Mouse (Mus musculus) hindbrain, embryonic 16.5 days (tissue): Measurements from ENCODE around the gene Fam184a. TPM values are rescaled to one million over a fixed set of nuclear protein-coding genes. Genes with fewer than 3 reads are reported as not detected.

ENCODE experiments used
- ATAC-seq: fragments of 200-750 bp; cut with Nextera tagmentation; 2 replicates; pipeline ENCODE4 v1.8.0; 2017; ENCODE audit warnings: moderate TSS enrichment, moderate library complexity
- H3K27ac ChIP-seq: fragments of 300-500 bp; sonication (generic); 2 replicates; pipeline ENCODE4 v1.5.1; 2014; ENCODE audit warnings: low read depth, mild to moderate bottlenecking, control low read depth, low read length, moderate library complexity
- H3K27me3 ChIP-seq: fragments of 300-500 bp; sonication (generic); replicated peaks from 2 replicates; pipeline ENCODE4 v1.6.1; 2014; ENCODE audit warnings: low read length; ENCODE audit not compliant: control insufficient read depth, insufficient read depth
- H3K36me3 ChIP-seq: fragments of 300-500 bp; sonication (generic); 2 replicates; pipeline ENCODE4 v1.6.1; 2014; ENCODE audit warnings: mild to moderate bottlenecking, low read length, moderate library complexity, mixed read lengths; ENCODE audit not compliant: control insufficient read depth, insufficient read depth
- H3K4me1 ChIP-seq: fragments of 300-500 bp; sonication (generic); 2 replicates; pipeline ENCODE4 v1.6.1; 2014; ENCODE audit warnings: low read depth, low read length; ENCODE audit not compliant: control insufficient read depth, insufficient read depth
- H3K4me2 ChIP-seq: fragments of 300-500 bp; sonication (generic); 2 replicates; pipeline ENCODE4 v1.6.1; 2014; ENCODE audit warnings: mild to moderate bottlenecking, low read length, control low read depth, moderate library complexity
- H3K4me3 ChIP-seq: fragments of 300-500 bp; sonication (generic); 2 replicates; pipeline ENCODE4 v1.5.1; 2014; ENCODE audit warnings: mild to moderate bottlenecking, low read length, control low read depth, moderate library complexity
- H3K9ac ChIP-seq: fragments of 300-500 bp; sonication (generic); 2 replicates; pipeline ENCODE4 v1.6.1; 2014; ENCODE audit warnings: low read depth, mild to moderate bottlenecking, control low read depth, low read length, moderate library complexity
- H3K9me3 ChIP-seq: fragments of 300-500 bp; sonication (generic); 2 replicates; pipeline ENCODE4 v1.6.1; 2014; ENCODE audit warnings: mild to moderate bottlenecking, low read length, moderate library complexity; ENCODE audit not compliant: control insufficient read depth
- WGBS: fragments of 180-500 bp; shearing (Covaris S2); extraction: QIAGEN DNeasy Blood & Tissue Kit; methylation state at CpG from one replicate; pipeline ENCODE4 v1.1.7; 2014; 5-methylcytosine and 5-hydroxymethylcytosine counted together
- polyA plus RNA-seq: library from polyadenylated mRNA; unstranded; fragments of >200 nt; fragmentation: Nextera tagmentation; extraction: Ambion mirVana; gene quantifications from 2 replicates; pipeline ENCODE4 v1.2.1, GENCODE M21; 2015

Gene Fam184a
- polyA plus RNA-seq, result 13.3 and 14.5 TPM in 2 replicates

- Histone ChIP-seq H3K4me3 (peak within 1 kb of the TSS; percentile 86), H3K4me2 (peak within 1 kb of the TSS; percentile 71), H3K9me3 (no peaks in the 10 kb centered on the region), H3K4me1 (peaks cover 13% of the 10 kb centered on the region), H3K27ac (peak within 1 kb of the TSS; percentile 86), H3K36me3 (no peaks in the 10 kb centered on the region), H3K9ac (peak within 1 kb of the TSS; percentile 86), H3K27me3 (no peaks in the 10 kb centered on the region)
- ATAC-seq, result peak; percentile 98
- WGBS, result 3% methylated on average over 54 of the region's 71 CpGs
Observed at GRCm38 (mm10) chr10:53750955-53751652, at the start of gene Fam184a. Gene Fam184a (minus strand): TSS chr10:53751123.

GRCm38 (mm10) chr10:53796258-53796581 lies 45.3 kb upstream of the Fam184a start:
- Histone ChIP-seq H3K36me3 (no peaks in the 10 kb centered on the region), H3K4me1 (no peaks in the 10 kb centered on the region), H3K9ac (no peak overlapping the region), H3K27me3 (no peaks in the 10 kb centered on the region), H3K4me3 (no peak overlapping the region), H3K9me3 (no peaks in the 10 kb centered on the region), H3K27ac (no peak overlapping the region), H3K4me2 (no peak overlapping the region)
- 100% methylated on average over 1 of the region's 1 CpGs for WGBS
- ATAC-seq, result peak; percentile 42; the same call in 1 of the 2 replicates

- Histone ChIP-seq H3K4me1 (no peaks in the 10 kb centered on the region), H3K9me3 (no peaks in the 10 kb centered on the region), H3K4me3 (no peak overlapping the region), H3K27ac (no peak overlapping the region), H3K9ac (no peak overlapping the region), H3K36me3 (no peaks in the 10 kb centered on the region), H3K27me3 (no peaks in the 10 kb centered on the region), H3K4me2 (no peak overlapping the region)
- peak; percentile 63 for ATAC-seq
- 13% methylated on average over 2 of the region's 2 CpGs for WGBS
Observed at GRCm38 (mm10) chr10:53795567-53796257, 44.8 kb upstream of the Fam184a start.

GRCm38 (mm10) chr10:53791281-53791680 lies 40.4 kb upstream of the Fam184a start:
- Histone ChIP-seq H3K27me3 (no peaks in the 10 kb centered on the region), H3K36me3 (no peaks in the 10 kb centered on the region), H3K4me1 (no peaks in the 10 kb centered on the region), H3K27ac (no peak overlapping the region), H3K4me3 (no peak overlapping the region), H3K9ac (no peak overlapping the region), H3K9me3 (peaks cover 2% of the 10 kb centered on the region; the same call in 1 of the 2 replicates), H3K4me2 (no peak overlapping the region)
- no peak for ATAC-seq
- 90% methylated on average over 2 of the region's 2 CpGs for WGBS

- no peaks in the 10 kb centered on the region for H3K27me3 ChIP-seq
- no peak overlapping the region for H3K9ac ChIP-seq
- H3K4me3 ChIP-seq, result no peak overlapping the region
- H3K27ac ChIP-seq, result no peak overlapping the region
- no peak for ATAC-seq
- H3K9me3 ChIP-seq, result no peaks in the 10 kb centered on the region
- H3K36me3 ChIP-seq, result no peaks in the 10 kb centered on the region
- H3K4me2 ChIP-seq, result no peak overlapping the region
- no peaks in the 10 kb centered on the region for H3K4me1 ChIP-seq
- WGBS, result 85% methylated on average over 2 of the region's 2 CpGs
Observed at GRCm38 (mm10) chr10:53776591-53776990, 25.7 kb upstream of the Fam184a start.

- no peak overlapping the region for H3K4me2 ChIP-seq
- H3K27me3 ChIP-seq, result no peaks in the 10 kb centered on the region
- ATAC-seq, result no peak
- H3K36me3 ChIP-seq, result no peaks in the 10 kb centered on the region
- no peak overlapping the region for H3K27ac ChIP-seq
- no peak overlapping the region for H3K4me3 ChIP-seq
- no peak overlapping the region for H3K9ac ChIP-seq
- no peaks in the 10 kb centered on the region for H3K4me1 ChIP-seq
- WGBS, result 81% methylated on average over 4 of the region's 4 CpGs
- H3K9me3 ChIP-seq, result no peaks in the 10 kb centered on the region
Observed at GRCm38 (mm10) chr10:53772708-53773107, 21.8 kb upstream of the Fam184a start.

- 79% methylated on average over 2 of the region's 2 CpGs for WGBS
- no peak for ATAC-seq
- H3K9me3 ChIP-seq, result no peaks in the 10 kb centered on the region
- H3K9ac ChIP-seq, result no peak overlapping the region
- H3K27ac ChIP-seq, result no peak overlapping the region
- no peaks in the 10 kb centered on the region for H3K27me3 ChIP-seq
- H3K4me1 ChIP-seq, result no peaks in the 10 kb centered on the region
- H3K4me2 ChIP-seq, result no peak overlapping the region
- no peaks in the 10 kb centered on the region for H3K36me3 ChIP-seq
- H3K4me3 ChIP-seq, result no peak overlapping the region
Observed at GRCm38 (mm10) chr10:53771480-53771879, 20.6 kb upstream of the Fam184a start.

- 69% methylated on average over 3 of the region's 3 CpGs for WGBS
- H3K4me3 ChIP-seq, result no peak overlapping the region
Observed at GRCm38 (mm10) chr10:53768745-53769144, 17.8 kb upstream of the Fam184a start.

GRCm38 (mm10) chr10:53765471-53765870 lies 14.5 kb upstream of the Fam184a start:
- Histone ChIP-seq H3K4me2 (no peak overlapping the region), H3K9me3 (no peaks in the 10 kb centered on the region), H3K9ac (no peak overlapping the region), H3K36me3 (no peaks in the 10 kb centered on the region), H3K27me3 (no peaks in the 10 kb centered on the region), H3K4me1 (no peaks in the 10 kb centered on the region), H3K4me3 (no peak overlapping the region), H3K27ac (no peak overlapping the region)
- WGBS, result 75% methylated on average over 4 of the region's 4 CpGs
- ATAC-seq, result no peak

More at GRCm38 (mm10) chr10:53768745-53769144, 17.8 kb upstream of the Fam184a start:
- no peaks in the 10 kb centered on the region for H3K9me3 ChIP-seq
- no peak overlapping the region for H3K27ac ChIP-seq
- H3K36me3 ChIP-seq, result no peaks in the 10 kb centered on the region
- no peak overlapping the region for H3K4me2 ChIP-seq
- no peak for ATAC-seq
- H3K4me1 ChIP-seq, result no peaks in the 10 kb centered on the region
- H3K9ac ChIP-seq, result no peak overlapping the region
- H3K27me3 ChIP-seq, result no peaks in the 10 kb centered on the region
